Mouse (Mus musculus): ENCODE results near the gene Abca5.

Gene Abca5

GRCm38 (mm10) chr11:110297917-110298533 is 39.5 kb downstream of the Abca5 start:
- no peak for DNase-seq

GRCm38 (mm10) chr11:110290586-110290985 is 46.9 kb downstream of the Abca5 start:
- DNase-seq: no peak

- DNase-seq: no peak
These were observed 49.1 kb downstream of the Abca5 start for GRCm38 (mm10) chr11:110288423-110288822.

GRCm38 (mm10) chr11:110287694-110288093 is 49.8 kb downstream of the Abca5 start:
- no peak for DNase-seq

GRCm38 (mm10) chr11:110286331-110286730 is 51.2 kb downstream of the Abca5 start:
- no peak for DNase-seq

GRCm38 (mm10) chr11:110284849-110285248 is 52.7 kb downstream of the Abca5 start:
- no peak for DNase-seq

- no peak for DNase-seq
These were observed 53.2 kb downstream of the Abca5 start for GRCm38 (mm10) chr11:110284185-110284787.

- DNase-seq: no peak
These were observed 62.7 kb downstream of the Abca5 start for GRCm38 (mm10) chr11:110274794-110275193.

GRCm38 (mm10) chr11:110271745-110272144 is 65.8 kb downstream of the Abca5 start:
- DNase-seq: peak; percentile 82

- peak; percentile 87 for DNase-seq
These were observed 69.2 kb downstream of the Abca5 start for GRCm38 (mm10) chr11:110268244-110268844.

GRCm38 (mm10) chr11:110267232-110267631 is 70.3 kb downstream of the Abca5 start:
- DNase-seq: no peak

- DNase-seq: no peak
These were observed 70.8 kb downstream of the Abca5 start for GRCm38 (mm10) chr11:110266757-110267156.

GRCm38 (mm10) chr11:110261867-110262266 is 75.6 kb downstream of the Abca5 start:
- DNase-seq: no peak

GRCm38 (mm10) chr11:110257911-110258310 is 79.6 kb downstream of the Abca5 start:
- DNase-seq: no peak

GRCm38 (mm10) chr11:110257061-110257460 is 80.5 kb downstream of the Abca5 start:
- no peak for DNase-seq

- DNase-seq: no peak
These were observed 85.3 kb downstream of the Abca5 start for GRCm38 (mm10) chr11:110252256-110252655.

GRCm38 (mm10) chr11:110251534-110251933 is 86.0 kb downstream of the Abca5 start, which contains the start of gene Abca6:
TSS of gene Abca6 (minus strand) at chr11:110251776.
- DNase-seq: peak; percentile 36

- peak; percentile 28 for DNase-seq
These were observed 92.8 kb downstream of the Abca5 start for GRCm38 (mm10) chr11:110244730-110245129.

- DNase-seq: no peak
These were observed 100.0 kb downstream of the Abca5 start for GRCm38 (mm10) chr11:110237466-110237865.

- no peak for DNase-seq
These were observed 104.5 kb downstream of the Abca5 start for GRCm38 (mm10) chr11:110232975-110233374.

Data from lung, postnatal 36 days (tissue).